Mouse (Mus musculus) fat pad, adult 2 months (tissue): ENCODE measurements at regions not wholly inside any gene's neighbourhood (a gene's known extent, or its start where the extent isn't known, plus 50 kb on each side); places are given as distances from the start of the nearest gene placed in this dataset.

Experiments
- DNase-seq: peaks from one replicate; pipeline ENCODE4 v3.0.0-alpha.2; 2011; ENCODE audit warnings: low read depth, low spot score; ENCODE audit errors: extremely low read depth

DNA sequence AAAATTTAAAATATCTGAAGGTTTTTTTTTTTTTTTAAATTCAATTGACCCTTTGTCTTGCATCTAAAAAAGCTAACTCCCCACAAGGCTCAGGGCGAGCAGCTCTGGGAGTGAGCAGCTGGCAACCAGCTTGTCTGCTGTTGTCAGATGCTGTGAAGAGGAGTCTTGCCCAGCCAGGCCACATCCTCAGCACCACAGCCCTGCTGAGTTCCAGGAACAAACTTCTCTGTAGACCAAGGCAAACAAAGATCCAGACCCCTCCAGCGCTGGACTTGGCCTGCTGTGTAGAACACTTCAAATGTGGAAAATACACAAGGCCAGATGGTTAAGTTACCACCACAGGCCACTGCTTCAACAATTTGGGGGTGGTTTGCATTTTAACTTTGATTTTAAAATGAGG lies 192.7 kb downstream of the Thbs2 start:
- DNase-seq, result no peak

DNA sequence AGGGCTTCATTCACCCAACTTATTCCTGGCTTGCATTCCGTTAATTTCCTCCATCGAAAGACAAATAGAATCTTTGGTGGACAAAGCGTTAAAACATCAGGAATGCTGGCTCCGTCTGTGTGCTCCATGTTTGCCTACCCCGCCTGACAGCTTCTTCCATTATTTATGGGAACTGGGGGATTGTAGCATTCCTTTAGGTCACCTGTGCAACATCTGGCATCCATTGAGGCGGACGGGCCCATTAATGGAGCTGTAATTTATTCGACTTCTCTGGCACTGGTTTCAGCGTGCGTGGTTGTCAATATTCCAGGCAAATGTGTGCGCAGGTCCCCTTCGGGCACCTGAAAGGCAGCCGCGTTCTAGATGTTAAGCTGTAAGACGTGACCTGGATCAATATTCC lies 196.9 kb downstream of the Thbs2 start:
- no peak for DNase-seq

DNA sequence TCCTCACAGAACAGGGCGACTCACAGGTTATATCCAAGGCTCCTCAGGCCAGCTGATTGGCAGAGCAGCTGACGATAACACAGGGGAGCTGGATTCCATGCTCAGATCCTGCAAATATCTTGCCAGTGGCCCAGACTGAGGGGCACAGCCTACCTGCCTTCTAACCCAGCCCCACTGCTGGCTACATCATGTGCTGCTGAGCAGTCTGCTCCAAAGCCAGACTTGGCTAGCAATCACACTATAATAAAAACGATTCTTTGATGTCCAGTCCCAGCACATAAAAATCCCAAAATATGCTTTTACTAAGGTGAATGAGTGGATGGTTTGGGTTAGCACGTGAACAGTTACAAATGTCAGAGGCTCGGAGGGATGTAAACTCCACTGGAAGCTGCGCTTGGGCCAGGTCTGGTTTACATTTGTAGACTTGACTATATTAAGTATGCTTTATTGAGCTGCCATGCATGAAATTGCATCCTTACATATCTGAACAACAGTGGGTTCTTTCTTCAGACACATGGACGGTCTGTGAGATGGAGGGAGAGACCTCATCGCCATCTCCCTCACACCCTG lies 200.2 kb downstream of the Thbs2 start:
- no peak for DNase-seq

DNA sequence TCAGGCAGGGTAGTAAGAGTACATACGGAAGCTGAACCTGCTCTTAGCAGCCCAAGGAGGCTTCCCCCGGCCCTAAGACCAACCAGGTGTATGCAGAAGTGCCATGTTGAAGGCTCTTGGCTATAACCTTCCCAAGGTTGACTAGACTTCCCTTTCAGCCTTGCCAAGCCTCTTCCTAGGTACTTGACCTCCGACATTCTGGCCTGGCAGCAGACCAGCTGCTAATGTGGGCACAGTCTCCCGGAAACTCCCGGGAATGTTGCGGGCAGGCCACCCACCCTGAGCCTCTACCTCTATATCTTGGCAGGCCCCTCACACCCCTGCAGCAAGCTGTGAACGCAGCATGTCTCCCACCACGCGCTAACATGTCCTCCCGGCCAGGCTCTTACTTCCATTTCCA lies 201.1 kb downstream of the Thbs2 start:
- DNase-seq, result no peak

DNA sequence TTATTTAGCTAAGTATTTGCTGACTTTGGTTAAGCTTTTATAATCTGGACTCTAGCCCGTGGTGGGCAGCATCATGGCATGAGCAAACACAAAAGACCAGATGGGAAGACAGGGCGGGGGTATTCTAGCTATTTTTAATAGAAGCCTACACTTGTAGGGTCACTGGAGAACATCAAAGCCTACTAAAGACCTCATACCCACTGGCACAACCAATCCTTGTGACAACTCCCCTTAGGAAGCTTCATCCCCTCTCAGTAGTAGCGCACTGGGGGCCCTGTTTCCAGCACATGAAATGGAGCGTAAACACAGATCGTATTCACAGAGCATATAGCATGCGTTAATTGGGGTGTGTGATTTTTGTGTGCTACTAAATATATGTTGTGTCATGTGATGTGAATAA lies 202.4 kb downstream of the Smoc2 start:
- no peak for DNase-seq

DNA sequence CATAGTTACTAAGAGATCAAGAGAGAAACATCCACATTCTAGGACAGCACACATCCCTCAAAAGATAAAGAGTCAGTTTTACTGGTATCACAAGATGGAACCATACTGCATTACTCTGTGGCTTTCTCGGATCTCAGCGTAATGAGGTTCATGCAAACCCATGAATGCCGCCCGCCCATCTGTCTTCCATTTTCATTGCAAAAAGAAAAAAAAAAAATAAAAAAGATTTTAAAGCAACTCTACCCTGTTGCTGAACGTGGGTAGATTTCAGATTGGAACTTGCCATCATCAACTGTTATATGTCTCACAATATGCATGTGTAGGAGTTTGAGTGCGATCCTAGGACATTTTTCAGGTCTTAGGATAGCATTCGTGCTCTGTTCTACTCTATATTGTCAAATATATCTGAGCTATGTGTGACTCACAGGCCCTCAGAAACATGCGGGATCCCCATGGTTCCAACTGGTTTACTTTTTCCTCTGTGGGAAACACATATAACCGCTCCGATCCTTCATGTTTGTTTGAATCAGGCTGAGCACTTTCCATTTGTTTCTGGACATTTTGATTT lies 199.7 kb downstream of the Smoc2 start:
- no peak for DNase-seq

DNA sequence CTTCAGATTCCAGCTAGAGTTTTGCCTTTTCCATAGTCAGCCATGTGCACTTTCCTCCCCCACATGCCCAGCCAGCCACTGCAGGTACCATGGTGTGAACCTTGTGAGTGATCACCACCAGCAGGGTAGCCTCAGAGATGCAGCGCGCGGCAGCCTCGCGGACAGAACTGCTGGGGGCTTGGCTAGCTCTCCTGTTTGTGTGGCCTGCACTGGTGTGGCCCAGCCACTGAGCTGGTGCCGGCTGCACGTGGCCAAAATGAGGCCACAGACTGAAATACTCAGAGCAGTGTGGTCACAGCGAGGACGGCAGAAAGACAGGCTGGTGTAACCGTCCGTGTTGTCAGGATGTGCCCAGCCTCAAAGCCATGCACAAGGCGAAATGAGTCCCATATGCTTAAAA lies 197.4 kb downstream of the Smoc2 start:
- DNase-seq, result no peak

DNA sequence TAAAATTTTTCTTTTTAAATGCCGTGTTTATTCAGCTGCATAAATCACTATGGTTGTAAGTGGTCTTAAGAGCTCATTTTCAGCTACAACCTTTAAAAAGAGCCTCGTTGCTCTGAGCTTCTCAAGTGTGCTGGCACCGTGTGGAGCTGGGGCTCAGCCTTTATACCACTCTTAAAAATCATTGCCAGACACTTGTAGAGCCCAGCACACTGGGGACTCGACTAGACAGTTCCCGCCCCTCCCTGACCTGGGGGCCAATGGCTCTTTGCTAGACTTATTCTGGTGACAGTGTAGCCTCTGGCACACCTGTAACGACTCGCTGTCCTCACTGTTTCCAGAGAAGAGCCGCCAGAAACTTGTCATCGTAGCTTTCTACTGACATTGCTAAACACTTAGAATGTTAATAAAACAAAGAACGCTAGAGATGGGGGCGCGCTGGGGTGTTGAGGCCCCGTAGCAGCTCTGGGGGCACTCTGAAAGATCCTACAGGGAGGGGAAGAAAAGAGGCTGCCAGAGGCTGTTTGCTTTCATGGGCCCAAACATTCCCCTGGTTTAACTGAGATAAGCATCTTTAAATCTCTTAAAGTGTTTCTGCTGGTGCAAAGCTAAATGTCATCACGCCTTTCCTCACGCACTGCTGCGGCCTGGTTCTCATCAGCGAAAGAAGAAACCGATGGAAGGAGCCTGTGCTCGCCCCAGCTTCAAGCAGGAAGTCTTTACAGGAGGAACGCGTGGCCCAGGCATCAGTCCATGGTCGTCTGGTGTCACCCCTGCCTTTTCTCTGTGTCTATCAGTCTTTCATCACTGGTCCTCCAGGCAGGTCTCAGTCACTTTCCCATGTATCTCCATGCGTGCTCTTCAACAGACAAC lies 196.7 kb downstream of the Smoc2 start:
- no peak for DNase-seq

DNA sequence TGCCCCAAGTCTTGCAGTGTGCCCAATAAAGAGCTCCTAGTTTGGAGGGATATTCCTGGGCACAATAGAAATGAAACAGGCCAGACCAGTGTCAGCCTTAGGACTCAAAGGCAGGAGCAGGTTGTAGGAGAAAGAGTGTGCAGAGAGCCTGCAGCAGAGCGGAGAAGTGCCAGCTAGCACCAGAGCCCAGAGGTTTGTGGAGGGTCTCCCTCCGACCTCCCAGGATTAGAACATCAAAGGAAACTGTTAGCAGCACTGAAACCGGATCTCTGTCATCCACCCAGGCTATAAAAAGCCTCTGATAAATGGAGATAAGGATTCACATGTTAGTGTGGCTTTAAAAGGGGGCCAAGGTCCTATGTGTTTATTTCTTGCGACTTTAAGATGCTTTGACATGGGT lies 196.0 kb downstream of the Smoc2 start:
- DNase-seq, result no peak

DNA sequence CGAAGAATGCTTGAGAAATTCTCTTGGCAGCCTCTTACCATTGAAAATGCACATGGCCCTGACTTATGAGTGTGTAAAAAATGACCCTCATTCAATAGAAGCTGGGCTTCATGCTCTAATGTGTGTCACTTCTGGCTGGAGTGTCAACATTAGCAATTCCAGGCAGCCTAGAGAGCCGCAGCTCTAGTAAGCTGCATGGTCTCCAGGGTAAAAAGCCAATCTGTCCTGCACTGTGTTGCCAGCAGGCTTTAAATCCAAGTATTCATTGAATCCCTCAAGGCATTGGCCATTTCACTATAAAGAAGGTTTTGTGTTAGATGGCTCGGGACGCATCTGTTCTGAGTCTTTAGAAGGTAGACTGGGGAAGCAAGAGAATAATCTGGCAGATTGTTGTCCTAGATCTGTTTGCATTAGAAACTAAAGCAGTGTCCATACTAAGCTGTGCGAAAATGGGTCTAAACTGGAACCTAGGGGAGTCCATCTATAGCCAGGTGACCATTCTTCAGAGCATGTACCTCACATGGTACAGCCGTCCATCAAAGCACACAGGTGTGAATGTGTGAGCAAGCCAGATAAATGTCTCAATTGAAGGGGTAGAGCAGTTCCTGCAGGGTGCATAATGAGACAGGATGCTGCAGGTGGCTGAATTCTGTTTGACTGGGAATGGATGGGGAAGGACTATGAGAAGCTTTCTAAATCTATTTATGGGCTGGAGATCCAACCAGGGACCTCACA lies 189.6 kb downstream of the Smoc2 start:
- DNase-seq, result no peak

DNA sequence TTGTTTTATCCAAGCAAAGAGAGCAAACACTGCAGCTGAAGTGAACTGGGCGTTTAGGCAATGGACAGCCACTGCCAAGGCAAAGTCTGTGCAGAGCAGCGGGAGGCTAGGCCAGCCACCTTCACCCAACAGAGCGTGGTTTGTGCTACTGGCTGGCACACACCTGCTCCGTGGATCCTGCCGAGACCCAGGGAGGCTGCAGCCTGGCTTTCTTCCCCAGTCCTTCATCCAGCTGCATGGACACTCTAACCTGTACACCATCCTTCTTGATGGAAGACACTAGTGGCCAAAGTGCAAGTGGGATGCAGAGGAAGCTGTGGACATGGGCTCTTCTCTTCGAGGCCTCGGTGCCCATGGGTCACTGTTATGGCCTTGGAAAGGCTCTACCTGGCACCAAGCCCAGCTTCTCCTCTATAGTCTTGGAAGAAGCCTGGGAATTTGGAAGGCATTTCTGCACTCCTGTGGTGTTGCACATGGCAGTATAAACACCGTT lies 176.0 kb downstream of the Smoc2 start:
- no peak for DNase-seq
